Mouse (Mus musculus) liver, embryonic 14.5 days (tissue): Measurements from ENCODE around the gene Tmcc3.

Source experiments
- CTCF ChIP-seq: IDR thresholded peaks from 2 replicates; pipeline ENCODE4 v1.5.1; 2016; ENCODE audit warnings: antibody characterized with exemption, low read depth, control low read depth
- EP300 ChIP-seq: IDR thresholded peaks from 2 replicates; pipeline ENCODE4 v1.6.1; 2016; ENCODE audit warnings: antibody characterized with exemption, low read depth

- TF ChIP-seq EP300 (no peak), CTCF (no peak)
Measured at GRCm38 (mm10) chr10:94611228-94611968, 299.6 kb downstream of the Tmcc3 start.
